8 mouse cellular contexts compared by ENCODE assay signal in genomic region chr4:43519956-43520355, GRCm38 (mm10). TPM values are rescaled to one million over a fixed set of nuclear protein-coding genes. Genes with fewer than 3 reads are reported as not detected.
DNase-seq lines count a peak whose midpoint lies in the region; ATAC-seq lines count a peak whose summit lies in the region.

No protein-coding gene starts in this region.

- peak; percentile 80 for DNase-seq in T-cell, adult 2 months (ENCODE audit: low spot score)
- DNase-seq in gastrocnemius, postnatal 14 days, result peak; percentile 87
- peak; percentile 92 for DNase-seq in hindlimb bud, embryonic 11.5 days (ENCODE audit: extremely low spot score, low read depth, low spot score)
- DNase-seq in left cerebral cortex, adult 18-20 months (ENCODE audit: low spot score in 2 of 2), result peak; percentile 88 to 95
- peak; percentile 90 for DNase-seq in lung, postnatal 25 days (ENCODE audit: low spot score)
- DNase-seq in retina, embryonic 14.5 days (ENCODE audit: low spot score), result peak; percentile 91
- peak; percentile 88 for DNase-seq in thymus, postnatal 25 days

- intact Hi-C loops in gastrocnemius, postnatal 14 days (cut with DNase I; ENCODE audit: low total_unique reads), result no loop called here

- peak; percentile 64 for ATAC-seq in common myeloid progenitor, adult 5-6 weeks (replicated peaks; ENCODE audit: low read depth, poor library complexity, severe bottlenecking)

RNA-seq across cellular contexts. Expression of gene Tpm2, which starts 3.6 kb away (rescaled TPM):
- 8.4 and 10.7 TPM in 2 replicates for total RNA-seq in common myeloid progenitor, adult 5-6 weeks (2017)
- 1,000 to 10,000 TPM; 8,430 to 9,008 TPM for total RNA-seq in gastrocnemius, postnatal 14 days (2021)
- total RNA-seq in left cerebral cortex, adult 18-20 months (2021), result 1 to 10 TPM; 8.4 to 9.9 TPM

RNA-seq across cellular contexts. Expression of gene Car9, which starts 13.2 kb away (rescaled TPM):
- 7.3 and 8.3 TPM in 2 replicates for total RNA-seq in common myeloid progenitor, adult 5-6 weeks (2017)
- total RNA-seq in gastrocnemius, postnatal 14 days (2021), result 1 to 10 TPM; 2.1 to 2.9 TPM
- 1 to 10 TPM in 1 of 2 experiments, under 1 TPM in 1; 0.42 to 1.8 TPM for total RNA-seq in left cerebral cortex, adult 18-20 months (2021)

RNA-seq across cellular contexts. Expression of gene Arhgef39, which starts 20.5 kb away (rescaled TPM):
- 46.1 and 64.5 TPM in 2 replicates for total RNA-seq in common myeloid progenitor, adult 5-6 weeks (2017)
- 1 to 10 TPM; 1.3 to 1.6 TPM for total RNA-seq in gastrocnemius, postnatal 14 days (2021)
- 1 to 10 TPM in 1 of 2 experiments, under 1 TPM in 1; 0.21 to 1.8 TPM for total RNA-seq in left cerebral cortex, adult 18-20 months (2021)

RNA-seq across cellular contexts. Expression of gene Ccdc107, which starts 27.3 kb away (rescaled TPM):
- 50.5 and 62.2 TPM in 2 replicates for total RNA-seq in common myeloid progenitor, adult 5-6 weeks (2017)
- 10 to 100 TPM; 25.7 to 25.9 TPM for total RNA-seq in gastrocnemius, postnatal 14 days (2021)
- 10 to 100 TPM; 29.9 to 30.0 TPM for total RNA-seq in left cerebral cortex, adult 18-20 months (2021)

RNA-seq across cellular contexts. Expression of gene Sit1, which starts 36.4 kb away (rescaled TPM):
- total RNA-seq in common myeloid progenitor, adult 5-6 weeks (2017), result not detected in 2 replicates
- total RNA-seq in gastrocnemius, postnatal 14 days (2021), result not detected
- total RNA-seq in left cerebral cortex, adult 18-20 months (2021), result not detected

Comparison
In these comparisons a context has a peak if more than half of its experiments do, and no peak if none do; other contexts are left out.
1. Peak in every context shown above with its lines: DNase-seq and ATAC-seq.
2. RNA of gene Tpm2, which starts 3.6 kb away (total RNA-seq): 8,430 to 9,008 TPM in gastrocnemius, postnatal 14 days; 8.4 to 10.7 TPM in common myeloid progenitor, adult 5-6 weeks and 8.4 to 9.9 TPM in left cerebral cortex, adult 18-20 months; every median in the first group is over 100 times any median in the second.
3. RNA of gene Arhgef39, which starts 20.5 kb away (total RNA-seq): 46.1 to 64.5 TPM in common myeloid progenitor, adult 5-6 weeks; 0.21 to 1.8 TPM in left cerebral cortex, adult 18-20 months and 1.3 to 1.6 TPM in gastrocnemius, postnatal 14 days; every median in the first group is over 10 times any median in the second.